Mouse (Mus musculus) liver, embryonic 14.5 days (tissue): ENCODE results near the gene Fcgbp. TPM values are rescaled to one million over a fixed set of nuclear protein-coding genes. Genes with fewer than 3 reads are reported as not detected.

Source experiments
- ATAC-seq: fragments of 200-750 bp; cut with Nextera tagmentation; 2 replicates; pipeline ENCODE4 v1.8.0; 2017; ENCODE audit warnings: moderate number of reproducible peaks, mild to moderate bottlenecking, moderate library complexity; ENCODE audit not compliant: insufficient read depth
- DNase-seq, 3 experiments: peaks; one replicate each; pipeline ENCODE4 v3.0.0-alpha.2; 2012 to 2013; ENCODE audit warnings: low read depth in 3 of 3, low spot score in 3 of 3
- H3K27ac ChIP-seq: fragments of 300-500 bp; sonication (generic); 2 replicates; pipeline ENCODE4 v1.5.1; 2014; ENCODE audit warnings: moderate library complexity, mild to moderate bottlenecking, control low read depth, inconsistent platforms
- H3K27me3 ChIP-seq: fragments of 300-500 bp; sonication (generic); 2 replicates; pipeline ENCODE4 v1.6.1; 2014; ENCODE audit warnings: mild to moderate bottlenecking, low read length, moderate library complexity; ENCODE audit not compliant: control insufficient read depth, insufficient read depth
- H3K36me3 ChIP-seq: fragments of 300-500 bp; sonication (generic); replicated peaks from 2 replicates; pipeline ENCODE4 v1.6.1; 2014; ENCODE audit warnings: low read depth; ENCODE audit not compliant: control insufficient read depth, insufficient read depth
- H3K4me1 ChIP-seq, 2 experiments: fragments of 200-500 bp in 1 of 2; fragments of 300-500 bp in 1 of 2; sonication (generic) in 1 of 2; replicated peaks; 2 replicates each; pipeline ENCODE4 v1.6.1; 2012 to 2014; ENCODE audit warnings: antibody characterized with exemption in 1 of 2, inconsistent platforms in 1 of 2, low read length in 1 of 2; ENCODE audit not compliant: control insufficient read depth in 2 of 2, insufficient read depth in 2 of 2
- H3K4me2 ChIP-seq: fragments of 300-500 bp; sonication (generic); 2 replicates; pipeline ENCODE4 v1.6.1; 2014; ENCODE audit warnings: low read depth, mild to moderate bottlenecking, control low read depth, moderate library complexity
- H3K4me3 ChIP-seq, 2 experiments: fragments of 200-500 bp in 1 of 2; fragments of 300-500 bp in 1 of 2; sonication (generic) in 1 of 2; 2 replicates each; pipeline ENCODE4 v1.5.1; 2012 to 2014; ENCODE audit warnings: low read depth in 2 of 2, low read length in 2 of 2, mild to moderate bottlenecking in 2 of 2, control low read depth in 1 of 2, inconsistent platforms in 1 of 2, moderate library complexity in 1 of 2; ENCODE audit not compliant: insufficient read depth in 1 of 2
- H3K9ac ChIP-seq: fragments of 300-500 bp; sonication (generic); replicated peaks from 2 replicates; pipeline ENCODE4 v1.6.1; 2014; ENCODE audit warnings: mild to moderate bottlenecking, control low read depth, moderate library complexity
- H3K9me3 ChIP-seq: fragments of 300-500 bp; sonication (generic); 2 replicates; pipeline ENCODE4 v1.6.1; 2016; ENCODE audit warnings: low read length, mixed read lengths; ENCODE audit not compliant: control insufficient read depth
- CTCF ChIP-seq: IDR thresholded peaks from 2 replicates; pipeline ENCODE4 v1.5.1; 2016; ENCODE audit warnings: antibody characterized with exemption, low read depth, control low read depth
- EP300 ChIP-seq: IDR thresholded peaks from 2 replicates; pipeline ENCODE4 v1.6.1; 2016; ENCODE audit warnings: antibody characterized with exemption, low read depth
- WGBS: fragments of 180-500 bp; shearing (Covaris S2); extraction: QIAGEN DNeasy Blood & Tissue Kit; methylation state at CpG from one replicate; pipeline ENCODE4 v1.1.7; 2014; ENCODE audit not compliant: insufficient replicate concordance; 5-methylcytosine and 5-hydroxymethylcytosine counted together
- polyA plus RNA-seq, 2 experiments: library from polyadenylated mRNA; depleted of rRNA in 1 of 2; stranded (reverse) in 1 of 2; unstranded in 1 of 2; fragments of >200 nt; fragmentation: Nextera tagmentation in 1 of 2; extraction: Ambion mirVana in 1 of 2; gene quantifications; 2 replicates each; pipeline versions ENCODE4 v1.2.1 to v1.2.3; 2012 to 2014

The Fcgbp gene
- polyA plus RNA-seq, 2 experiments, result not detected

GRCm38 (mm10) chr7:28053046-28053930 is 17.7 kb upstream of the Fcgbp start:
- 61% methylated on average over 6 of the region's 6 CpGs for WGBS
- Histone ChIP-seq H3K27ac (no peak overlapping the region), H3K4me3 (no peak overlapping the region)

DNA sequence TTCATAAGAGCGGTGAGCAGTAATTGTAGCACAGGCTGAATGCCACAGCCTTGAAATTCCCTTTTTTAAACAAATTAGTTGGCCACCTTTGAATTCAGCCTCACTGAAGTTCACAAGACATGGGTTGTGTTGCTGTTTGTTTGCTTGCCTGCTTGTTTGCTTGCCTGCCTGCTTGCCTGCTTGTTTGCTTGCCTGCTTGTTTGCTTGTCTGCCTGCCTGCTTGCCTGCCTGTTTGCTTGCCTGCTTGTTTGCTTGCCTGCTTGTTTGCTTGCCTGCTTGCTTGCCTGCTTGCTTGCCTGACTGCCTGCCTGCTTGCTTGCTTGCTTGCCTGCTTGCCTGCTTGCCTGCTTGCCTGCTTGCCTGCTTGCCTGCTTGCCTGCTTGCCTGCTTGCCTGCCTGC is 11.1 kb upstream of the Fcgbp start:
- DNase-seq, result no peak
- Histone ChIP-seq H3K27ac (no peak overlapping the region), H3K9ac (no peak overlapping the region), H3K36me3 (no peaks in the 10 kb centered on the region), H3K27me3 (no peaks in the 10 kb centered on the region), H3K4me1 (no peaks in the 10 kb centered on the region), H3K4me3 (no peak overlapping the region), H3K4me2 (no peak overlapping the region), H3K9me3 (no peaks in the 10 kb centered on the region)
- no peak for ATAC-seq
- TF ChIP-seq CTCF (no peak), EP300 (no peak)
- 68% methylated on average over 1 of the region's 1 CpGs for WGBS

More at GRCm38 (mm10) chr7:28053046-28053930, 17.7 kb upstream of the Fcgbp start:
- Histone ChIP-seq H3K9ac (no peak overlapping the region), H3K27me3 (no peaks in the 10 kb centered on the region), H3K4me1 (peaks cover 2 to 6% of the 10 kb centered on the region in 2 experiments; a peak in 1 of 4 replicates), H3K4me2 (no peak overlapping the region), H3K9me3 (no peaks in the 10 kb centered on the region), H3K36me3 (peaks cover 3% of the 10 kb centered on the region; the same call in 1 of the 2 replicates)
- no peak for ATAC-seq
- DNase-seq, result no peak
- TF ChIP-seq EP300, result no peak
- TF ChIP-seq CTCF, result no peak

- Histone ChIP-seq H3K9ac (no peak overlapping the region), H3K4me2 (no peak overlapping the region), H3K36me3 (no peaks in the 10 kb centered on the region), H3K4me1 (no peaks in the 10 kb centered on the region), H3K27ac (no peak overlapping the region), H3K4me3 (no peak overlapping the region), H3K27me3 (no peaks in the 10 kb centered on the region), H3K9me3 (no peaks in the 10 kb centered on the region)
- DNase-seq (no peak), ATAC-seq (no peak)
- TF ChIP-seq CTCF, result no peak
- no peak for TF ChIP-seq EP300
- 57% methylated on average over 3 of the region's 3 CpGs for WGBS
Measured at GRCm38 (mm10) chr7:28068661-28069060, 2.4 kb upstream of the Fcgbp start.

DNA sequence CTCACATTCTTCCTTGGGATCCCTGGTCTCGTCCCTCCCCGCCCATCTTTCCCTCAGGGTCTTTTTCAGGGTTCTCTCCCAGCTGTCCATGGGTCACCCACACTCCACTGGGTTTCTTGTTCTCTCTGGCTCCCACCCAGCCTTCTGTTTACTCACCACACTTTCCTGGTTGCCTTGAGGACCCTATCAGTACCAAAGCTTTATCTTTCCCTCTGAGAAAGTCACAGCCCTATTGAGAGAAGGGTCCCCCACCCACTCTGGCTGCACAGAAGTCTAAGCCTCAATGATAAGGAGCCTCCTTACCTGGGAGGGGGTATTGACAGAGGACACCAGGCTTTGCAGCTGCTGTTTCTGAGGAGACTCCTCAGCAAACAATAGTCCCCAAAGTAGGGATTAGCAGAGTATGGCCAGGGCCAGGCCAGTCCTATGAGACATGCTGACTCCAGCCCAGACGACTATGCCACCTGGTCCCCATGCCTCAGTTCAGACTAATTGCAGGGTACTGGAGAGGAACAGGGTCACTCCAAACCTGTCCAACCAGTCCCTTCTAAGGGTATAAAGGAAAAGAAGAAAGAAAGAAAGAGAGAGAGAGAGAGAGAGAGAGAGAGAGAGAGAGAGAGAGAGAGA is 1.4 kb upstream of the Fcgbp start:
- 48% methylated on average over 3 of the region's 3 CpGs for WGBS
- ATAC-seq, result no peak
- H3K27ac ChIP-seq, result no peak overlapping the region

GRCm38 (mm10) chr7:28084215-28084614 is 13.2 kb downstream of the Fcgbp start:
- Histone ChIP-seq H3K9me3 (no peaks in the 10 kb centered on the region), H3K27ac (no peak overlapping the region), H3K4me1 (no peaks in the 10 kb centered on the region), H3K4me2 (no peak overlapping the region), H3K4me3 (no peak overlapping the region), H3K36me3 (no peaks in the 10 kb centered on the region), H3K27me3 (no peaks in the 10 kb centered on the region), H3K9ac (no peak overlapping the region)
- ATAC-seq, result no peak
- DNase-seq, result no peak
- WGBS, result 70% methylated on average over 7 of the region's 7 CpGs
- no peak for TF ChIP-seq CTCF
- TF ChIP-seq EP300, result no peak

More for the DNA sequence above, 1.4 kb upstream of the Fcgbp start:
- no peak overlapping the region for H3K9ac ChIP-seq
- H3K4me2 ChIP-seq, result no peak overlapping the region
- H3K9me3 ChIP-seq, result no peaks in the 10 kb centered on the region
- no peaks in the 10 kb centered on the region for H3K4me1 ChIP-seq
- H3K36me3 ChIP-seq, result no peaks in the 10 kb centered on the region
- DNase-seq, result no peak
- H3K4me3 ChIP-seq, result no peak overlapping the region
- H3K27me3 ChIP-seq, result no peaks in the 10 kb centered on the region
- no peak for TF ChIP-seq EP300
- TF ChIP-seq CTCF, result no peak
